Mouse (Mus musculus) CH12F3 (cell line): Measurements from ENCODE around the gene Tapbp.
"Not testable (repeated sequence)": the region's sequence is repeated elsewhere in the genome, so short reads cannot be mapped to it uniquely, and the experiment has no call there.

Experiments
- in situ Hi-C: fragments of 300-500 bp; cut with MboI; formaldehyde crosslinking; loops from 2 replicates; pipeline ENCODE4 v1.14.3; 2020; ENCODE audit warnings: low sequenced_read_pairs

The Tapbp gene

DNA sequence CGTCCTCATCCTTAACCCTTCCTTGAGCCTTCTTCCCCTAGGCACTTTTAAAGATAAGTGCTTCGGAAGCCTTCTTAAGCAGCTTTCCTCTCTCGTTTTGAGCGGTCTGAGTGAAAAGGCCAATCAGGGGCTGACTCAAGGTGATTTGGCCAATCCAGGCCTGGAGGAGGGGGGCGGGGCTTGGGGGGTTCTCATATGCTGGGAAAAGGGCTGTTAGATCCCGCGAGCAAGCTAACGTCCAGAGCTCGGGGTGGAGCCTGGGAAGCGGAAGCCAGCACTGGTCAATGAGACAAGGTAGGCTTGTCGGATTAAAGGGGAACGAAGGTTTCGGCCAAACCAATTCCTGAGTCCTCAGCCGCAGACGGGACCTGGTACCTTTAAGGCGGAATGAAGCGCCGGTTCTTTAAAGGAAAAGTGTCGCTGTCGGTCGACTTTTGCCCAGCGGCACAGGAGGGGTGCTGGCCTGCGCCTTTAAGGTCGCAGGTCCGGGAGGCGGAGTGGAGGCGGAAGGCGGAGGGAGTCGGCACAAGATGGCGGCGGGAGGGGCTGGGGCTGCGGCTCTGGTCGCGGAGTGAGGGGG lies at the start of gene Tapbp, which contains the start of gene Zbtb22:
TSS of gene Tapbp (plus strand) at position 229 of the 580 bp plus-strand sequence.
TSS of gene Zbtb22 (plus strand) at position 234 of the 580 bp plus-strand sequence.
- in situ Hi-C loops: no loop called here

- in situ Hi-C loops: not testable (repeated sequence)
Observed at GRCm38 (mm10) chr17:33873537-33873936, 42.2 kb upstream of the Tapbp start, which contains the start of gene Gm7029. Gene Gm7029, plus strand, starts transcription at chr17:33873837.

- in situ Hi-C loops: no loop called here
Observed at GRCm38 (mm10) chr17:33874411-33874810, 41.3 kb upstream of the Tapbp start.

DNA sequence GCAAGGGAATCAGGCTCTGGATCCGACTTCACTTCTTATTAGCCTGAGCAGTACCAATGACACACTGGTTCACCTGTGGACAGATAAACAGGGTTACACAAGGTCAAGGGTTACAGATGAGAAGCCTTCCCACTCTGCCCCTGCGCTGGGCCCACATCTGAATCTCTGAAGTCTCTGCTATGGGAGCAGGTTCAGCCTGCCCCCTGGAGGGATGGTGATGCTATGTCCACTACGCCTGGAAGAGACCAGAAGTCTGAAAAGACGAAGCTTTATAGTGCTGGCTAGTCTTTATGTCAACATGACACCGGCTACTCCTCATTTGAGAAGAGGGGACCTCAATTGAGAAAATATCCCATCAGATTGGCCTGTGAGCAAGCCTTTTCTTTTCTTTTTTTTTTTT lies 39.9 kb upstream of the Tapbp start:
- in situ Hi-C loops: not testable (repeated sequence)

DNA sequence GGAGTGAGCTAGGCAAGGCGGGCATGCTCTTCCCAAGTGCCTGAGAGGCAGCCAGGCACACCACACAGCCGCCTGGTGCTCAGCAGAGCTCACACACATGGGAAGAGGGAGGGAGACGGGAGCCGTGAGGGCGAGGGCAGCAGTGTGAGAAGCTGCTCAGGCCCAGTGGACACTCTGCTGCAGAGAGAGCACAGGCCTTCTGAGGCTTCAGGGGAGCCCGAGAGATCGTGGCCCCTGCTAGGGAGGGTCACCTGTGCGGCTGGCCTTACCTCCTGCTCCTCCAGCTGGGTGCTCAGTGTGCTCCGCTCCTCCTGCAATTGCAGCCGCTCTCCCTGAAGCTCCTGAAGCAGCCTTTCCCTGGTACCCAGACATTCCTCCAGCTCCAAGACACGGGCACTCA lies 31.4 kb upstream of the Tapbp start:
- in situ Hi-C loops: not testable (repeated sequence)

GRCm38 (mm10) chr17:33887802-33888201 lies 27.9 kb upstream of the Tapbp start:
- in situ Hi-C loops: not testable (repeated sequence)

DNA sequence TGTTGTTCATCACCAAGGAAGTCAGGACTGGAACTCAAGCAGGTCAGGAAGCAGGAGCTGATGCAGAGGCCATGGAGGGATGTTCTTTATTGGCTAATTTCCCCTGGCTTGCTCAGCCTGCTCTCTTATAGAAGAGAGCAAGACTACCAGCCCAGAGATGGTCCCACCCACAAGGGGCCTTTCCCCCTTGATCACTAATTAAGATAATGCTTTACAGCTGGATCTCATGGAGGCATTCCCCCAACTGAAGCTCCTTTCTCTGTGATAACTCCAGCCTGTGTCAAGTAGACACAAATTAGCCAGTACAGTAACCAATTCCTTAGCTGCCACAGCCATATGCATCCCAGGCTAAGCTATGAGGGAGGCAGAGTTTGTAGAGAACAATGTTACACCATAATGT lies 27.5 kb upstream of the Tapbp start:
- in situ Hi-C loops: not testable (repeated sequence)

DNA sequence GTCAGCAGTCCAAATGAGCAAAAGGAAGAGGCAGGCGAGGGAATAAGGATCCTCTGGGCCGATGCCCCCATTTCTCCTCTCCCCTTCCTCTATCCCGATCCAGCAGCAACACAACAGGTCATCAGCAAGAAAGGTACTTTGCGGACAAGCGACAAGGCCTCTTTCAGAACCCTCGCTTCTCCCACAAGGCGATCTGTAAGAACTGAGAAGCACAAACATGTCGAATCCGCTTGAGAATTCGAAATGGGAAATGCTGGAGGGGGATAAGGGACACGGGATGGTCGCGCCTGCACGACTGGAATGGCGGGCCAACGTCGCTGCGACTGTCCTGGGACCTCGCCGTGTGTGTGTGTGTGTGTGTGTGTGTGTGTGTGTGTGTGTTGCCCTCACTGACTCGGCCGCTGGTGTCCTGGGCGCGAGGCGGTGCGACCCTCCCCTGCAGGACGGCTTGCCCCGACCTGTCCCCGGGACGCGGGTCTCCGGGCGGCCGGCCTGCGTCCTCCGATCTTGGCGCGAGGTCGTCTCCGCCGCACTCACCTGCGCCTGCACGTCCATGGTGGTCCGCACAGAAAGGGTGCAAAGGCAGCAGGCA lies 25.7 kb upstream of the Tapbp start:
- in situ Hi-C loops: not testable (repeated sequence)

- in situ Hi-C loops: no loop called here
Observed at GRCm38 (mm10) chr17:33890533-33891059, 25.1 kb upstream of the Tapbp start, which contains the start of gene Kifc1. Gene Kifc1, minus strand, starts transcription at chr17:33890661.

DNA sequence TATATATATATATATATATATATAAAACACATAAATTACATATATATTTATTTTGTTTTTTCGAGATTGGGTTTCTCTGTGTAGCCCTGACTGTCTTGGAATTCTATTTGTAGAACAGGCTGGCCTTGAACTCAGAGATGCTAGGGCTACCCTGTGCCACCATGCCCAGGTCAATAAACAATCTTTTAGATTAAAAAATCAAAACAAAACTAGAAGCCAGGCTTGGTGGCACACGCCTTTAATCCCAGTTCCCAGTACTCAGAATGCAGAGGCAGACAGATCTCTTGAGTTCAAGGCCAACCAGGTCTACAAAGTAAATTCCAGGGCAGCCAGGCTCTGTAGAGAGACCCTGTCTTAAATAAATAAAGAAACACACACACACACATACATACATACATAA lies 24.3 kb upstream of the Tapbp start:
- in situ Hi-C loops: no loop called here

DNA sequence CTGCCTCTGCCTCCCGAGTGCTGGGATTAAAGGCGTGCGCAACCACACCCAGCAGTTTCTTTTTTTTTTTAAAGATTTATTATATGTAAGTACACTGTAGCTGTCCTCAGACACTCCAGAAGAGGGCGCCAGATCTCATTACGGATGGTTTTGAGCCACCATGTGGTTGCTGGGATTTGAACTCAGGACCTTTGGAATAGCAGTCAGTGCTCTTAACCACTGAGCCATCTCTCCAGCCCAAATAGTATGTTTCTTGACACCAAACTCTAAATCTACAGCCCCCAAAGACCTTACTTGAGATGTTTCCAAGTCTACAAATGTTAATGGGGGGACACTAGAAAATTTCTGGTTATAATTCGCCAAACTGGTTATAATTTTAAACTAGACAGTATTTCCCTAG lies 23.8 kb upstream of the Tapbp start:
- in situ Hi-C loops: not testable (repeated sequence)

DNA sequence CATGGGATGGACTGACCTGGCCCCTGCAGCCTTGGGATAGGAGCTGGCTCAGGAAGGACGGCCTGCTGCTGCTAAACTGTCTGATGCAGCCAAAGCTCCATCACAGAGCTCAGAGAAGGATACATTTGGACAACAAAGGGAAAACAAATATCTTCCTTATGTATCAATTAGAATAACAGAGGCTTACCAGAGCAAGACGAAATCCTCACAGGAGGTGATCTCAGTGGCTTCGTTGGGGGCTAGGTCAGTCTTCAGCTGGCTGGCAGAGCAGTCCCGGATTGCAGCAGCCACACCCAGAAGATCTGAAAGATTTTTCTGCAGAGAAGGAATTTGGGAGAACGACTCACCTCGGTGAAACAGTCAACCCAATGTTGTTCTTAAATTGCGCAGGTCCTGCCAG lies 23.3 kb upstream of the Tapbp start:
- in situ Hi-C loops: no loop called here

DNA sequence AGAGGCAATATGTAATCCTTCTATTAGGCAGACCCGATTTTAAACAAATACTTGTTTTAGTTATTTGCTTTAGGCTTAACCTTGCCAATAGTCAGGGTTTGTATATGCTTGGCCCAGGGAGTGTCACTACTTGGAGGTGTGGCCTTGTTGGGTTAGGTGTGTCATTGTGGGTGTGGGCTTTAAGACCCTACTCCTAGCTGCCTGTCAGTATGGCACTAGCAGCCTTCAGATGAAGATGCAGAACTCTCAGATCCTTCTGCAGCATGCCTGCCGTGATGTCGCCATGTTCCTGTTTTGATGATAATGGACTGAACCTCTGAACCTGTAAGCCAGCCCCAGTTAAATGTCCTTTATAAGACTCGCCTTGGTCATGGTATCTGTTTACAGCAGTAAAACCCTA lies 22.7 kb upstream of the Tapbp start:
- in situ Hi-C loops: not testable (repeated sequence)

DNA sequence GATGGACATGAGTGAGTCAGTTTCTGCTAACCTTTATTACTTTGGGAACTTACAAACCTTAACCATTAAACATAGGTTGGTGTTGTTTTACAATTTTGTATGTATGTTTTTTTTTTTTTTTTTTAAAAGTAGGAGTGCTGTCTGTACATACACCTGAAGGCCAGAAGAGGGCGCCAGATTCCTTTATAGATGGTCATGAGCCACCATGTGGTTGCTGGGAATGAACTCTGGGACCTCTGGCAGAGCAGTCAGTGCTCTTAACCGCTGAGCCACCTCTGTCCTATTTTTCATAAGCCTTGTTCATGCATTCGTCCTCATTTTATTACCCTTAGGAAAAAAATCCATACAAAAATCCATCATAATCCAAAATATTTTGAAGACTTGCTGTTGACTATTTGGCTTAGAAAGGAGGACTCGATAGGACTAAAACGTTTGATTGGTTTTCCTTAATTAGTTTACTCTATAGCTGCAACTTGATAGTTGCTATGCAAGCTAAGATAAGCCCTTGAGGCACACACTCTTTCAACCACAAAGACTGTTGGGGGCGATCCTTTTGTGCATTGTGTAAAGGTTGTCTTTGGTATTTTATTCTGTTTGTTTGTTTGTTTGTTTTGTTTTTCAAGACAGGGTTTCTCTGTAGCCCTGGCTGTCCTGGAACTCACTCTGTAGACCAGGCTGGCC lies 18.4 kb upstream of the Tapbp start:
- in situ Hi-C loops: no loop called here

- in situ Hi-C loops: not testable (repeated sequence)
Observed at GRCm38 (mm10) chr17:33898193-33898592, 17.5 kb upstream of the Tapbp start.

DNA sequence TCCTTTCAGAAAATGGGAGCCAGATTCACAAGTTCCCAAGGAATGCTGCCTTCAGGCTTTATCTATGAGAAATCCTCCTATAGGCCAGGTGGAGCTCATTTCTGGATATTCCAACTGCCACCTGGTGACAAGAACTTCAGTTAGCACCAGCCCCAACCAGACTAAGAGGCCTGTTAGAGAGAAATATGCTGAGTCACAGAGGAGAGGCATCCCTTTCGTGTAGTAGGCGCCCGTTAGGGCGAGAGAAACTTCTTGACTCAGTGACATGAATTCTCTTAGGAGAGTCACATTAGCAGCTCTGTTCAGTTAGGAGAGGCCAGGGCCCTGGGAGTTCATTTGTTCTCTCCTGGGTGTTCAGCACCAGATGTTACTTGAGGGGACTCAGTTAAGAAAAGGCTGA lies 16.1 kb upstream of the Tapbp start:
- in situ Hi-C loops: no loop called here

- in situ Hi-C loops: no loop called here
Observed at GRCm38 (mm10) chr17:33900281-33900988, 15.3 kb upstream of the Tapbp start.

- in situ Hi-C loops: no loop called here
Observed at GRCm38 (mm10) chr17:33900989-33901314, 14.7 kb upstream of the Tapbp start.

DNA sequence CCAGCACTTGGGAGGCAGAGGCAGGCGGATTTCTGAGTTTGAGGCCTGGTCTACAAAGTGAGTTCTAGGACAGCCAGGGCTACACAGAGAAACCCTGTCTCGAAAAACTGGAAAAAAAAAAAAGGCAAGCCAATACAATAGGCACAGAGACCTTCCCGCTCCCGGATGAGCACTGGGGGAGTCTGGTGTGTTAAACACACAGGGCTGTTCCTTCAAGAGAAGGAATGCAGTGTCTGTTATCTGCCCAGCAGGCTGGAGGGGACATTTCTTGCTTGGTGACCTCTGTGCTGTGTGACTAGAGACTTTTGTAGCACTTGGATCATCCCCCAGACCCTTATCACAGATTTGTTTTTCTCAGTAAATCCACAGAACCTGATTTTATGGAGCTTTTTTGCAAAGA lies 14.0 kb upstream of the Tapbp start:
- in situ Hi-C loops: no loop called here

DNA sequence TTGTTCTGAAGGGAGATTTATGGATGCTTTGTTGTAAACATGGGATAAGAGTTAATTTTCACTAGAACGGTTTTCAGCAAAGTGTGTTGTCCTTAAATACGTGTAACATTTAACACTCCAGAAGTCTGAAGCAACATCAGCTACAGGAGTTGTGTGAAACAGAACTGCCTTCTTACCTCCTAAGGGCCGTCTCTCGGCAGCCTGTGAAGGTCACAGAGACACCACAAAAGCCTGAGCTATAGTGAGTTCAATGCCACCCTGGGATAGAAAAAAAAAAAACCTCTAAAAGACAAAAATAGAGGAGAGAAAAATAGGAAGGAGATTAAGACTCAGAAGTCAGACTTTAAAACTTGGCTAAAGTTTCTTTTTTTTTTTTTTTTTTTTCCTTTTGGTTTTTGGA lies 13.6 kb upstream of the Tapbp start:
- in situ Hi-C loops: no loop called here

DNA sequence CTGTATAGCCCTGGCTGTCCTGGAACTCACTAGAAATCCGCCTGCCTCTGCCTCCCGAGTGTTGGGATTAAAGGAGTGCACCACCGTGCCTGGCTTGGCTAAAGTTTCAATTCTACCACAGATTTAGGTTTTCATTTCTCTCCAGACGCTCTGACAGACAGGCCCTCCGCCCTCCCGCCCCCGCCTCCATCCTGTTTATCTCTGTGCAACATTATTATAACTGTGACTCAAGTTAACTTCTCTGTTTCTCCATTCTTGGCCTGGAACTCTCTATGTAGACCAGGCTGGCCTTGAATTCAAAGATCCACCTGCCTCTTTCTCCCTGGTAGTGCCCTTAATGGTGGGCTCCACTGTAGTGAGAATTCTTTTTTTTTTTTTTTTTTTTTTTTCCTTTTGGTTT lies 13.2 kb upstream of the Tapbp start:
- in situ Hi-C loops: no loop called here
